Mouse (Mus musculus): ENCODE measurements around the gene Man1b1. TPM values are rescaled to one million over a fixed set of nuclear protein-coding genes. Genes with fewer than 3 reads are reported as not detected.
A peak's percentile ranks its signal among the peaks of the same experiment; 100 is the strongest.

Gene Man1b1
- polyA plus RNA-seq, 1 experiment from 2014 or later: 50.0 TPM

GRCm38 (mm10) chr2:25318119-25318966 lies 13.8 kb upstream of the Man1b1 start:
- peak overlapping the region; percentile 85 for H3K27ac ChIP-seq
- peak overlapping the region; percentile 68 for H3K4me2 ChIP-seq
- peak overlapping the region; percentile 59 for H3K4me3 ChIP-seq
- H3K36me3 ChIP-seq: peaks cover 12% of the 10 kb centered on the region
- 4% methylated on average over 31 of the region's 31 CpGs for WGBS
- H3K9me3 ChIP-seq: no peaks in the 10 kb centered on the region
- H3K4me1 ChIP-seq (replicated peaks): peaks cover 26% of the 10 kb centered on the region
- peak overlapping the region; percentile 76 for H3K9ac ChIP-seq
- peaks cover 91% of the 10 kb centered on the region for H3K27me3 ChIP-seq
- ATAC-seq (ENCODE audit: low FRiP score): peak; percentile 74

GRCm38 (mm10) chr2:25318971-25319773 lies 13.0 kb upstream of the Man1b1 start, which contains the start of gene Grin1:
Gene Grin1 (minus strand): TSS chr2:25319187.
- peaks cover 86% of the 10 kb centered on the region for H3K27me3 ChIP-seq
- no peaks in the 10 kb centered on the region for H3K9me3 ChIP-seq
- peak; percentile 89 for ATAC-seq (ENCODE audit: low FRiP score)
- H3K4me1 ChIP-seq (replicated peaks): peaks cover 26% of the 10 kb centered on the region
- H3K36me3 ChIP-seq: peaks cover 9% of the 10 kb centered on the region; the same call in 1 of the 2 replicates
- H3K27ac ChIP-seq: peak within 1 kb of the TSS; percentile 85
- peak within 1 kb of the TSS; percentile 68 for H3K4me2 ChIP-seq
- H3K4me3 ChIP-seq: peak within 1 kb of the TSS; percentile 59
- 10% methylated on average over 58 of the region's 58 CpGs for whole genome bisulfite sequencing
- peak within 1 kb of the TSS; percentile 76 for H3K9ac ChIP-seq

- no peak overlapping the region for H3K9ac ChIP-seq
- no peak overlapping the region for H3K4me2 ChIP-seq
- H3K4me1 ChIP-seq (replicated peaks): peaks cover 26% of the 10 kb centered on the region
- 49% methylated on average over 2 of the region's 2 CpGs for WGBS
- no peak overlapping the region for H3K27ac ChIP-seq
- H3K36me3 ChIP-seq: 0 out of 2 replicates have a peak, but pooled peaks cover under 1% of the 10 kb centered on the region
- no peak overlapping the region for H3K4me3 ChIP-seq
- peaks cover 81% of the 10 kb centered on the region for H3K27me3 ChIP-seq
- no peaks in the 10 kb centered on the region for H3K9me3 ChIP-seq
- ATAC-seq (ENCODE audit: low FRiP score): no peak
Observed at GRCm38 (mm10) chr2:25320084-25320483, 12.1 kb upstream of the Man1b1 start.

- WGBS: 81% methylated on average over 2 of the region's 2 CpGs
- no peak overlapping the region for H3K27ac ChIP-seq
- no peaks in the 10 kb centered on the region for H3K9me3 ChIP-seq
- no peak for ATAC-seq (ENCODE audit: low FRiP score)
- no peak overlapping the region for H3K4me3 ChIP-seq
- no peak overlapping the region for H3K9ac ChIP-seq
- H3K27me3 ChIP-seq: peaks cover 23% of the 10 kb centered on the region
- no peaks in the 10 kb centered on the region for H3K4me1 ChIP-seq (replicated peaks)
- no peak overlapping the region for H3K4me2 ChIP-seq
- no peaks in the 10 kb centered on the region for H3K36me3 ChIP-seq
Observed at GRCm38 (mm10) chr2:25326036-25326435, 6.1 kb upstream of the Man1b1 start.

- Histone ChIP-seq H3K36me3 (no peaks in the 10 kb centered on the region), H3K4me1 (replicated peaks) (peaks cover 13% of the 10 kb centered on the region), H3K4me3 (no peak overlapping the region), H3K9me3 (no peaks in the 10 kb centered on the region), H3K27ac (no peak overlapping the region), H3K4me2 (no peak overlapping the region), H3K27me3 (0 out of 2 replicates have a peak, but pooled peaks cover 8% of the 10 kb centered on the region), H3K9ac (no peak overlapping the region)
- WGBS: 34% methylated on average over 7 of the region's 7 CpGs
- no peak for ATAC-seq (ENCODE audit: low FRiP score)
Observed at GRCm38 (mm10) chr2:25328440-25328839, 3.7 kb upstream of the Man1b1 start.

GRCm38 (mm10) chr2:25331470-25331869 lies 668 bp upstream of the Man1b1 start:
- Histone ChIP-seq H3K27me3 (no peaks in the 10 kb centered on the region), H3K4me1 (replicated peaks) (peaks cover 33% of the 10 kb centered on the region), H3K27ac (no peak overlapping the region), H3K36me3 (peaks cover 27% of the 10 kb centered on the region), H3K9me3 (no peaks in the 10 kb centered on the region), H3K4me3 (peak overlapping the region; percentile 91), H3K9ac (peak overlapping the region; percentile 93), H3K4me2 (peak overlapping the region; percentile 73)
- no peak for ATAC-seq (ENCODE audit: low FRiP score)
- 69% methylated on average over 9 of the region's 9 CpGs for WGBS

- Histone ChIP-seq H3K9me3 (no peaks in the 10 kb centered on the region), H3K36me3 (peaks cover 48% of the 10 kb centered on the region), H3K4me3 (peak overlapping the region; percentile 91), H3K4me1 (replicated peaks) (peaks cover 33% of the 10 kb centered on the region), H3K27me3 (no peaks in the 10 kb centered on the region), H3K4me2 (peak overlapping the region; percentile 97), H3K9ac (peak overlapping the region; percentile 88), H3K27ac (no peak overlapping the region)
- 88% methylated on average over 2 of the region's 2 CpGs for WGBS
- no peak for ATAC-seq (ENCODE audit: low FRiP score)
Observed at GRCm38 (mm10) chr2:25333569-25333968, 1.4 kb downstream of the Man1b1 start.

- no peak for ATAC-seq (ENCODE audit: low FRiP score)
- peaks cover 86% of the 10 kb centered on the region for H3K36me3 ChIP-seq
- WGBS: 96% methylated on average over 6 of the region's 6 CpGs
Observed at GRCm38 (mm10) chr2:25338303-25338702, 6.2 kb downstream of the Man1b1 start.

GRCm38 (mm10) chr2:25348162-25348561 lies 16.0 kb downstream of the Man1b1 start:
- ATAC-seq (ENCODE audit: low FRiP score): no peak
- 92% methylated on average over 7 of the region's 7 CpGs for WGBS

More at GRCm38 (mm10) chr2:25338303-25338702, 6.2 kb downstream of the Man1b1 start:
- Histone ChIP-seq H3K4me1 (replicated peaks) (peaks cover 21% of the 10 kb centered on the region), H3K4me3 (no peak overlapping the region), H3K27ac (no peak overlapping the region), H3K4me2 (no peak overlapping the region), H3K9ac (no peak overlapping the region), H3K9me3 (no peaks in the 10 kb centered on the region), H3K27me3 (no peaks in the 10 kb centered on the region)

GRCm38 (mm10) chr2:25349499-25349898 lies 17.4 kb downstream of the Man1b1 start:
- H3K36me3 ChIP-seq: peaks cover 96% of the 10 kb centered on the region
- 94% methylated on average over 4 of the region's 4 CpGs for WGBS
- no peak overlapping the region for H3K9ac ChIP-seq
- no peak overlapping the region for H3K4me2 ChIP-seq
- no peak for ATAC-seq (ENCODE audit: low FRiP score)
- no peak overlapping the region for H3K4me3 ChIP-seq
- no peaks in the 10 kb centered on the region for H3K9me3 ChIP-seq
- no peaks in the 10 kb centered on the region for H3K27me3 ChIP-seq
- H3K27ac ChIP-seq: no peak overlapping the region
- H3K4me1 ChIP-seq (replicated peaks): 0 out of 2 replicates have a peak, but pooled peaks cover 3% of the 10 kb centered on the region

More at GRCm38 (mm10) chr2:25348162-25348561, 16.0 kb downstream of the Man1b1 start:
- Histone ChIP-seq H3K9me3 (no peaks in the 10 kb centered on the region), H3K4me3 (no peak overlapping the region), H3K36me3 (peaks cover 98% of the 10 kb centered on the region), H3K4me1 (replicated peaks) (no peaks in the 10 kb centered on the region), H3K27ac (no peak overlapping the region), H3K4me2 (no peak overlapping the region), H3K27me3 (no peaks in the 10 kb centered on the region), H3K9ac (no peak overlapping the region)

- Histone ChIP-seq H3K4me1 (replicated peaks) (peaks cover 15% of the 10 kb centered on the region), H3K27ac (no peak overlapping the region)
- WGBS: 91% methylated on average over 3 of the region's 3 CpGs
Observed at GRCm38 (mm10) chr2:25350701-25351100, 18.6 kb downstream of the Man1b1 start.

GRCm38 (mm10) chr2:25354211-25354610 lies 22.1 kb downstream of the Man1b1 start:
- ATAC-seq (ENCODE audit: low FRiP score): no peak
- Histone ChIP-seq H3K27ac (no peak overlapping the region), H3K27me3 (no peaks in the 10 kb centered on the region), H3K9ac (no peak overlapping the region), H3K9me3 (no peaks in the 10 kb centered on the region), H3K4me2 (no peak overlapping the region), H3K4me1 (replicated peaks) (peaks cover 28% of the 10 kb centered on the region), H3K36me3 (peaks cover 51% of the 10 kb centered on the region), H3K4me3 (no peak overlapping the region)
- 89% methylated on average over 6 of the region's 6 CpGs for WGBS

More at GRCm38 (mm10) chr2:25350701-25351100, 18.6 kb downstream of the Man1b1 start:
- Histone ChIP-seq H3K4me3 (no peak overlapping the region), H3K9ac (no peak overlapping the region), H3K36me3 (peaks cover 84% of the 10 kb centered on the region), H3K9me3 (no peaks in the 10 kb centered on the region), H3K27me3 (no peaks in the 10 kb centered on the region), H3K4me2 (no peak overlapping the region)
- ATAC-seq (ENCODE audit: low FRiP score): no peak
